Mouse (Mus musculus) lung, postnatal 14 days (tissue): Measurements from ENCODE around the gene Arhgap20.

Source experiments
- DNase-seq: peaks from one replicate; pipeline ENCODE4 v3.0.0; 2021

Arhgap20 gene

DNA sequence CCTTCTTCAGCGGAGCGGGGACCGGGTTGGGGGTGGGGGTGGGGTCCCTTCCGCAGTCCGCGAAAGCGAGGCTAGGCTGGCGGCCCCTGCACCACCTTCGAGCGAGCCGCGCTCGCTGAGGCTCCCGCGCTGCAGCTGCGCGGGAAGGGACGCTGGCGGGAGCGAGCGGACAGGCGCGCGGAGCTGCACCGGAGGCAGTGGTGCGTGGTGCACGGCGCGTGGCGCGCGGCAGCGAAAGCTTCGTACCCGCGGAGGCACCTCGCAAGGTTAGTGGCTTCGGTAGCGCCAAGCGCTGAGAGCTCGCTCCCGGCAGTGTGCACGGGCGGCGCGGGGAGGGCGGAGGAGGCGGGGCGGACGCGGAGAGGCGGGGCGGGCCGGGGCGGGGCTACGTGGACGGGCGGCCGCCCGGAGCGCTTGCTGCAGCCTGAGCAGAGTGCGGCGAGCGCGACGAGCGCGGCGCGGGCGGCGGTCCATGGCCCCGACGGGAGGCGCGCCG lies at the start of gene Arhgap20:
Gene Arhgap20 (plus strand): TSS at position 417 of the 496 bp plus-strand sequence.
- DNase-seq = peak; percentile 81

DNA sequence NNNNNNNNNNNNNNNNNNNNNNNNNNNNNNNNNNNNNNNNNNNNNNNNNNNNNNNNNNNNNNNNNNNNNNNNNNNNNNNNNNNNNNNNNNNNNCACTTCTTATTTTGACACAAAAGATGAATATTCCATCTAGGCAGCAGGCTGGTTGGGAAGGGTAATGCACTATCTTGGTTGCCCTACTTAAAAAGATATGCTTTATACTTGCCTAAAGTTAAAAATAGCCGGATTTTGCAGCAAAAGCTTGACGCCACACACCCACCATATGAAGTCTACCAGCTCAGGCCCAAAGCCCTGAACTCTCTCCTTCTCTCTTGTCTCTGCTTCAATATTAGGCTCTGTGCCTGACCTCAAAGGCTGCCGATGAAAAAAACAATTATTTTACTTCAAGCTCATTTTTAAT lies 46.3 kb upstream of the Arhgap20 start:
- no peak for DNase-seq

DNA sequence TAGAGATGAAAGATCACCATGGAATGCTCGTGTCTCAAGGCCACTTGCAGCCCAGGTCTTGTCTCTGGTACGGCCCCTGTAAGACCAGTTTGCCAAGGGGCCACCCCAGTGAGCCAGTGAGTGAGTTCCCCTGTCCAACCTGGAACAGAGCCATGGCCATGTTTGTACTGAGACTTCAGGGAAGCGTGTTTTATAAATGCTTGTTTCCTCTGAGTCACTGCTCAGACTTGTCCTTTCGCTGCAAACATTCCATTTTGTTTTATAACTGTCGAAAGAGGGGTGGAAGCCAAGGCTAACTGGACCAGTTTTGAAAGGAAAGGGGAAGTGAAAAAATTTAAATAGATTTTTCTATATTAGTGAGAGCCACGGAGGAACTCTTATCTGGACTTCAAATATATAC lies 37.2 kb upstream of the Arhgap20 start:
- peak; percentile 78 for DNase-seq

DNA sequence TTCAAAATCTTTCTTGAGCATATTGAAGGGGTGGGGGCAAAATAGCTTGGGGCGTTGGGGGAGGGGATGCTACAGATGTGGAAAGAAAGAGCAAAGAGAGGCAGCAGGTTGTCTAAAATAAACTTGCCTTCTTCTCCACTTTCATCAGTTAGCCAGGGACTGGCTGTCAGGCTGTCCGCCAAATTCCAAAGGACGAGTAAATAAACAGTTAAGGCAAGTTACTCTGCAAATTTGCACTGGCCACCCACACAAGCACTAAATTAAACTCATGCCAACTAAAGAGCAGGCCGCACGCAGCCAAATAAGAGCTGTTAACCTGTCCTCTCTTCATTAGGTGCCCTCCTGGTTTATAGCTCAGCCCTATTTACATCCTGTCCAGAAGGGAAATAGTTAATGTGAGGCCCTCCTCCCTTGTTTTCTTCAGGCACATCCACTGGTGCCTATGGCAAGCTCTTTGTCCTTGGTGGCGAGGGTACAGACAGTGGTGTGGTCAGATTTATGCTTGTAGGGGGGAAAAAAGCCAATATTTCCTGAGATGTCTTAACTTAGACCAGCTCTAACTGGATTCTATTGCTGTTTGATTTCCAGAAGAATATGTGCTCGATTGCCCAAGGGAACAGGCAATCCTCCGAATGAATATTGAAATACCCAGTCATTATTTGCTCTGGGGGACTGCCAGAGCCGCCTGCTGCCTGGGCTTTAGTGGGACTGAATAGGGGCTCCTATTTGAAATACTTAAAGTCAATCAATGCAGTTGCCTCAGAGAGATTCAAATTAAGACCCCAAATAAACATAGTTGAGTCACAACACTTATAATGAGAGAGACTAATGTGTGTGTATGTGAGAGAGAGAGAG lies 29.7 kb upstream of the Arhgap20 start:
- no peak for DNase-seq

DNA sequence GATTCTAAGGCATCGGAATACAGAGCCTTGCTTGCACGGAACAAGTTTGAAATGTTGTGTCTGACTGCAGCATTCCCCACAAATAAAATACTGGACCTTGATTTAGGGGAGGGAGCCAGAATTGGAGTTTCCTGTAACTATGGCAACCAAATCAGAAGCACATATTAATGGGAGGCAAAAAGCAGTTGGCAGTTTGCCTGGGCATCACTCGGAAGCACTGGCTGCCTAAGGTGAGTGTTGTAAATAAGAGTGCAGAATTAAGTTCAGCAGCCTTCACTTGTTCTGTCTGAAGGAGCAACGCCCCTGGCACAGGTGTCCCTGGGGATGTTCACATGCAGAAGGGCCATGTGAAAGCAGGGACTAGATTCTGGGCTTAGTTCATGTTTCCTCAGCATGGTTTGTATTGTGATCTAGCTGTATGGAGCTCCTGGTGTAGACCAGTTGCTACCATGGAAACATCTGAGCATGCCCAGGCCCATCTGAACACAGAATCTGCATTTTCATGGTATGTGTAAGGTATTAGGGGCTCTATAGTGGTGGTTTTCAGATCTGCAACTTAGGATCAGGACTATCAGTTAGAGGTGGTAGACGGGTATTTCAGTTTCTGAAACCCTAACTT lies 28.3 kb upstream of the Arhgap20 start:
- no peak for DNase-seq

DNA sequence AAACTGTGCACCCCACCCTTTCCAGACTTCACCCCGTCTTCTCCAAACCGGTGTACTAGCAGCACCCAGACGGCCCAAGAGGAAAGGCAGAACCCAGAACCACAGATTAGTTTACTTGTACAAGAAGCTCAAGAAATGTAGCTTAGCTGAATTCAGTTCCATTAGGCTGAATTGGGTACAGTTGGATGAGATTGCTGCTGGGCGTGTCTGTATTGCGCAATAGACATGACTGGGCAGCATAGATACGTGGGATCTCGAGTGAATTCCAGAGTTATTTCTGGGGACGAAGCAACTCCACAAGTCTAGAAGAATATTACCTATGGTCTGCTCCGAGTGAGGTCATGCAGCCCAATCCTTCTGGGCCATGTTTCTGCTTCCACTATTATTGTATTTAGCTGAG lies 26.8 kb upstream of the Arhgap20 start:
- DNase-seq = no peak

DNA sequence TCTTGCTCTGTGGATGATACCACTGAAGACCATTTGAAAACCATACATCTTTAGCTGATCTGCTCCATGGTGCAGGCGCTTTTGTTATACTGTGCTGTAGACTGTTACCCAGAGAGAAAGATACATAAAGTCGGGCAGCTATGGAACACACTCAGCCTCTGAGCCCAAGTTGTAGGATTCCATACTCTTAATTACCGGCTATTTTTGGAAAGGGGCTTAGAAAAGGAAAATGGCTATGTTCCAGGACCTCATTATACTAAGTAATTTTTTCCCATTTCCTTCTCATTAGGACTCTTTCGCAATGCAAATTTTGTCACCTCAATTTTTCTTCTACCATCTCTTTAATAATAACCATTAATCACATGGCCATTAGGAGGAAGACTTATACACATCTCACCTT lies 25.3 kb upstream of the Arhgap20 start:
- DNase-seq = no peak

DNA sequence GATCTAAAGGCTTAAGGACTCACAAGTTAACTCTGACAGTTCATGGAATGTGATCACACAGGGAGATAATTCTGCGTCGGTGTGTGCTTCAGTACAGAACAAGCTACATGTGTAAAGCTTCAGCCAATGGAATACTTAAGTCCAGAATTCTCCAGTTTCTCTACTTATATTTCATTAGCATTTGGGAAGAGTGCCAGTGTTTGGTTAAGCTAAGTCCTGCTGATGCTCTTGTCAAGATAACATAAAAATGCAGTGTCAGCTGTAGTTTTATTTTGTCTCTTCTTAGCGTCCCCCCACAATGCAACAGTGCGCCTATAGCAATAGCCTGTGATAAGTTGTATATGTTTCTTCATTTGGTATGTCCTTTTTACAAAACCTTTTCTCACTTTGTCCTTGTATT lies 15.0 kb upstream of the Arhgap20 start:
- no peak for DNase-seq

DNA sequence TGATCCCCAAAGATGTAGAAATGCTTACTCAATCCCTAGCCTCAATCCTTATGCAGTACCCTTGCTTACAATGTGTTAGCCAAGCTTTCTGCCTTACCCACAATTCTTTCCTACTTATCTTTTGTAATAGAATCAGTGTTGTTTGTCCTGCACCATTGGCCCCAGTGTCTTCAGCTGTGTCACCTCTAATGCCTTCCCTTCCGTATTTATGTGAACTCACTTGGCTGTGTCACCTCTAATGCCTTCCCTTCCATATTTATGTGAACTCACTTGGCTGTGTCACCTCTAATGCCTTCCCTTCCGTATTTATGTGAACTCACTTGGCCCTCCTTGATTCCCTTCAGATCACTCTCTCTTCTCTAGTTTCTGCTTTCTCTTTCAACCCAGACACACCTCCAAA lies 4.1 kb upstream of the Arhgap20 start:
- no peak for DNase-seq

DNA sequence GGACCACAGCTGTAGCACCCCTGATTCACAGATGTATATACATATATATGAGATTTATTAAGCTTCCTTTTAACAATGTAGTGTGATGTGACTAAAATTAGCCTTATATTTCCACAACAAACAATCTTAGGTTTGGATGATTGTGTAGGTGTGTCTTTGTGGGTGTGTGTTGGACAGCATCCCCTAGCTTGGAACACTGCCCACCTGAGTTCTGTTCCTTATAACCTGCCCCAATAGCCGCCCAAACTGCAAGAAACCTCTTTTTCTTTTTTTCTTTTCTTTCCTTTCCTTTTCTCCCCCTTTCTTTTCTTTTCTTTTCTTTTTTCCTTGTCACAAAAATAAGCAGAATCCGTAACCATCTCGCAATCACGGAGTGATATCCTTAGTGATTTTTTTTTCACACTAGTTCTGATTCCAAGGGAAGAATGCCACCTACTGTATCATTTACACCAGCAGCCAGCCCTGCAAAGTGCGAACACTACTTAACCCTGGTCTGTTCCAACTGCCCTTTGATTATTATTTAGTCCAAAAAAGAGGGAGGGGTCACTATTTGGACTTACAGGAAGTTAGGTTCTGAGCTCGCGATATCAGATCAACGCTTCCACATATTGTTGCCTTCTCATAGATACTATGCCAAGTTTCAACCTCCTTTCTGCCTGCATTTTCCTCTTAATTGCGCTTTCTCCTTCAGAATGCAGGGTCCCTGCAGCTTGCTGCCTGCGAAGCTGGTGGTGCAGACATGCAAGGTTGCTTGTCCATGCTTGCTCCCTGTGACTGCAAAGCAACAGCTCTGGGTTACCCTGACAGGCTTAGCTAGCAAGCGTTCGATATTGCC lies 879 bp upstream of the Arhgap20 start:
- peak; percentile 19 for DNase-seq

DNA sequence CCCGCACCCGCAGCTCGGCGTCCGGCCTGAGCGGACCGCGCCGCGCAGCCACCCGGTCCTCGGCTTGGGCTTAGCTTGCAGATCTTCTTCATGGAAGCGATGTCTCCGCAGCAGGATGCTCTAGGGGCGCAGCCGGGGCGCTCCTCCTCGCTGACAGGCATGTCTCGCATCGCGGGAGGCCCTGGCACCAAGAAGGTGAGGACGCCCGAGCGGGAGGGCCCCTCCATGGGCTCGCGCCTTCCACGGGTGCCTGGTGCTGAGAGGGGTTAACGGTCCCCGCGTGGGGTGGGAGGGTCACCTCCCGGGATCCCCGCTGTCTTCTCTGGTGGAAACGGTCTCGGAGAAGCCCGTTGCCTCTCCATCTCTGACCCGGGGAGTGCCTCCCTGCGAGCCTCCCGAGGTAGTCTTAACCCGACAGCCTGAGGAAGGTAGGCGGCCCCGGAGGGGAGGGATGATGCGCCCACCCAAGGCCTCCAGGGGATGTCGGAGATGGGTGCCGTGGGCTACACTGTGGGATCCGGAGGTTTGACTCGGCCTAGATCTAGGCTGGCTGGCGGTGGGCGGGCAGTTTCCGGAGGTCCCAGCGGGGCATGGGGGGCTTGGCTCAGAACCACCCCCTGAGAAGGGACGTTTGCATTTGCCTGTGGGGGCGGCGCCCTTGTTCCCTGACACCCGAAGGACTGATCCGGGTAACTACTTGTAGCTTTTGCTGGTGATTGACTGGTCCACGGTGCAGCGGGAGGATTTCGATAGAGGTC lies 459 bp downstream of the Arhgap20 start:
- peak; percentile 24 for DNase-seq

DNA sequence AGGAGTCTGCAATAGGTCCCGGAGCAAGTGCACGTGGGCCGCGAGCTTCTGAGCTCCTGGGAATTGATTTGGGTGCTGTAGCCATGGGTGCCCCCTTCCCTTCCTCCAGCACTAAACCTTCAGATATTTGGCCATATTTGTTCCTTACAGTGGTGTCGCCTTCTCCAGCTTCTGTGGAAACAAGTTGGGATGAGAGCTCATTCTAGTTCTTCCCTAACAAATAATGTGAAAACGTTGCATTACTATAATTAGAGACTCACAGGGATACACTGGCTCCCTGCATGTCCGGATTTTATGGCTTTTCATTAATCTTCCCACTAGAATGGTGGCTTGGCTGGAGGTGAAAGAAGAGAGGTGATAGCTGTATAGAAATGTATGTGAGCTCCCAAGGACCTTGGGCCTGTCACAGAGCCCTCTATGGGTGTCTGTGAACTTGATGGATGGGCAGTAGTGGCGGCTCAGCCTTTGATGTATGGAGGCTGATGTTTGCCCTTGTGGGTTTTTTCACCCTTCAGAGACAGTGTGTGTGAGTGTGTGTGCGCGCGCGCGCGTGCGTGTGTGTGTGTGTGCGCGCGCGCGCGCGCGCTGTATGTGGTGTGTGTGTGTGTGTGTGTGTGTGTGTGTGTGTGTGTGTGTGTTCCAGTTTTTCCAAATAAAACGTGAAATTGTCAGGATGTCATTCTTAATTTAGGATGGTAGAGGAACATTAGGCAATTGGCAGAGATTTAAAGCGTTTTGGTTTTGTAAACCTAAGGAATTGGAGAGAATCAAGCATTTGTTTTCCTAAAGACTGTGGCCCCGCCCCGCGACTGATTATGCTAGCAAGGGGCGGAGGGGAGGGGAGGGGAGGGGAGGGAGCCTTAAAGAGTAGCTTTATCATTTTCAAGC lies 1.3 kb downstream of the Arhgap20 start:
- peak; percentile 31 for DNase-seq

DNA sequence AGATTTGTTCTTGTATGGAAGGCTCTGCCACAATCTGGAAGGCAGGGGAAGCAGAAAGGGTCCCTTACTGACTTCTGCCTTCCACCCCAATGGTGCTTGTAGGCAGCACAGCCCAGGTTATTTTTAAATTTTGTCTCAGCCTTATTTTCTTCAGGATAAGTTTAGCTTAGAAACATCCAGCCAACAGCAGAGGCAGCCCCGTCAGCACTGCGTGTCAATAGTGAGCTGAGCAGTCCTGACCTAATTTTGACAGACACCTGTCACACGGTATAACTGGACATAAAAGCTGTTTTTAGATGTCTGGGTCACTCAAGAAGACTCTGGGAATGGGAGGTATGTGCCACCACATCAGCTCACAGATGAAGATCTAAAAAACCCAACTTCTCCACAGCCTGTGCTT lies 9.1 kb downstream of the Arhgap20 start:
- no peak for DNase-seq

DNA sequence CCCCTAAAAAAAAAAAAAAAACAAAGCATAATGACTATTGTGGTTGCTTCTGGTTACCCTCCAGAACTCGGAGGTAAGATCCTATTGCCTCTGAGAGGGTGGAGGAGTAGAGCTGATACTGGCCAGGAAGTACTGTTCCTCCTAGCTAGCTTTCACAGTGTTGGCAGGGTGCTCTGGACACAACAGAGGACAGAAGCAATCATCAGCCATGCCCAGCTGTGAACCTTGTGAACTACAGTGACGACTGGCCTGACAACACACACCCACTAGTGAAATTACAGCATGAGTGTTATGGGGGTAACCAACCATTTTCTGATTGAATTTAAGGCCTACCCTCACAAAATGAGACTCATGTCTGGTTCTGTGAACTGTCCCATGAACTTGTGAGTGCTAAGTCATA lies 11.3 kb downstream of the Arhgap20 start:
- DNase-seq = no peak

DNA sequence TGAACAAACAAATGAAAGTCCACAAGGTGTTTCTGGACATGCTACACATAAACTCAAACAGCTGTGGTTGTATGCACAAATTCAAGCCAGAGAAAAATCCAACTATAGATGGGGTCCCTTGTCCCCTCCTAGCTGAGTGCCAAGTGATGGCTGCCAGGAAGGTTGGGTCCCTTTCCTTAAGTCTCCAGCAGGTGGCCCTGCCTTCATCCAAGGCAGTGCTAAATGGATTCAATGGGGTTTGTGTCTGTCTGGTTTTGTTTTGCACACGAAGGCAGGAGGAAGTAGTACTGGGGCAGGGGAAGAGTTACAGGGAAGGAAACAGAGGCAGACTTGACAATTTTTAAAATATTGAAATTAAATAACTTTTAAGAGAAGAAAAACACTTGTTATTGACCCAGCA lies 12.0 kb downstream of the Arhgap20 start:
- DNase-seq = no peak

DNA sequence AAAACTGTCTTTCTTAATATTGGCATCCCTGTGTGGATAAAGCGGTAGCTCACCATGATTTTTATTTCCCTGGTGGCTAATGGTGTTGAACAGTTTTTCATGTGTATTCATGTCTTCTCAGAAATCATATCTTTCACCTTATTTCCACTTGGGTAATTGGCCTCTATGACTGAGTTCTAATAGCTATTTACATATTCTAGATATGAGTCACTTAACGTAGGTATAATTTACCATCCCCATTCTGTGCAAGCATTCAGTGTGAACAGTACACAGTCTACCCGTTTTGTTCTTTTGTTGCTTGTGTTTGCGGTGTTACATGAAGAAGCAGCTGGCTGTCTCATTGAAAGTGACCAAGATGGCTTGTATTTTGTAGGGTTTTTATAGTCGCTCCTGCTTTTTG lies 14.1 kb downstream of the Arhgap20 start:
- DNase-seq = no peak

DNA sequence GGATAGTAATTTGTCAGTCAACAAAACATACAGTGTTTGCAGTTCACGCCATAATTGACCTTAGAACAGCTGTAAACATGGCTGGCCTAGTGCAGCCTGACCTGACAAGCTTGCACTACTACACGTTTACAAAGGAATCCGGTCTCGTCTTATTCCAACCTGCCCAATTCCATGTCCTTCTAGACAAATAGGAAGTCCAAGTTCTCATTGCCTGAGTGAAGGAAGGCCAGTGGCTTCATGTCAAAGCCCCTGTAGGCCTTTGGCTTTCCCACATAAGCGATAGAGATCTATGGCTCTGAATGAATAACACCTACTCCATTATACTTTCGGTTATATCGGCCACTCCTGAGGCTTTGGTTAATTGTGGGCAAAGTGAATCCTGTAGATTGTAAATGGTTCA lies 16.0 kb downstream of the Arhgap20 start:
- DNase-seq = no peak

DNA sequence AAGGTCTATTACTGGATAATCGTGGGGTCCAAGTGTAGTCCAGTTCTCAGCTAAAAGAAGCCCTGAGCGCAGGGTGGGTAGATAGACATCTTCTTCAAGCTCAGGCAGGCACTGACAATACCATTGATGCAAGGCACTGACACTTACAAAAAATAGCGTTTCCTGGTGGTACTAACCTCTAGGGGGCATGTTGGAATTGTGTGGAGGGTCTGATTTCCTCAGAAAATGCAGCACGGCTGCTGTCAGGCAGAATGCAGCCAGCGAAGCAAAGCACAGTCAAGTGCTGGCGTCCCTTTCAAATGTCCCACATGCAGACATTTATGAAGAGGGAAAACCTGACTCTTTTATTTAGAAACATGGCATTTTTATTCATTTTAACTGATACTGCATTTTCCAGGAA lies 22.2 kb downstream of the Arhgap20 start:
- no peak for DNase-seq

DNA sequence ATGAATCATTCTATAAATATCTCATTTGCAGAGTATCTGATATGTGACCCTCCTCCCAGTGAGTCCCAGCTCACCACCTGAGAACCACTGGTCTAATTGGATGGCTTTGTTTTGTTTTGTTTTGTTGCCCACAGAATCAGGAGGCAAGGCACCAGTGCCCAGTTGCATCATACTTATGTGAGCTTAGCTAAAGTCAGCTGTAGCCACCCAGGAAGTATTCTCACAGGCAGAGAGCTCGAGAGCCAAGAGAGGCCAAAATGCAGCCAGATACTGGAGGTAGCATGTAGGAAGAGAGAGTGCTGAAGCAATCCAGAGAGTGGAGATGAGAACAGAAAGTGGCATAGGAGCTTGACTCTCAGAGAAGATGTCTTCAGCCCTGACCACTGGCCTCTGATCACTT lies 23.3 kb downstream of the Arhgap20 start:
- DNase-seq = no peak

DNA sequence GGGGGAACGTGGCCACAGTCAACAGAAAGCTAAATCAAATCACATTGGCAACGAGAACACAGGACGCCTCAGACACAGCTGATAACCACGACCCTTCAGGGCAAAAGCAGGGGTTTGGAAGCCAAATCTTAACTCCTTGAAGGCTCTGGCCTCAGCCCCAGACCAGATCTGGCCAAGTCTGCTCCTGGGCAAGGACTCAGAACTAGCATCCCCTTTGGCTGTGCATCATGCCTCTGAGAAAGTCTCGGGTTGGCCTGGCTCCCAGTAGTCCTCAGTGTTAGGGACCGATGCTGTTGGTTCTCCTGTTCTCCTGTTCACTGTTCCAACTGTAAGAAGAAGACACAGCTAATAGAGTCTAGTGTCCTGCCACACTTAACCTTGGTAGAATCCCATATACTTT lies 30.1 kb downstream of the Arhgap20 start:
- peak; percentile 49 for DNase-seq

DNA sequence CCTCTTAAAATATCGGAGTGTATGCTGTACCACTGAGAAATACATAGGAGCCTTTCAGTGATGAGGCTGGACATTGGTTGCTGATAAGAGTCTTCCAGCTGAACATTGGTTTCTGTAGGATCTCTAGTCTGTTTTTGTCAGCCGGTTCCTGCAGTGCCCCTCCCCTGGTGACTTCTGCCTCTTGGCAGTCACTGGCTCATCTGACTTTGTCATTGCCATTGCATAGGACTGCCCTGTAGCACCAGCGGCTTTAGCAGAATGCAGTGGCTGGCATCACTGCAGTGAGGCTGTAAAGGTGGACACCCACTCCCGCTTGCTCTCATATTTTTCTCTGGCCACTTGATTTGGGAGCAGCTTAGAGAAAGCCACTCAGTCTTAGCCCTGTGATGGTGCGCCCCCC lies 33.1 kb downstream of the Arhgap20 start:
- DNase-seq = no peak

DNA sequence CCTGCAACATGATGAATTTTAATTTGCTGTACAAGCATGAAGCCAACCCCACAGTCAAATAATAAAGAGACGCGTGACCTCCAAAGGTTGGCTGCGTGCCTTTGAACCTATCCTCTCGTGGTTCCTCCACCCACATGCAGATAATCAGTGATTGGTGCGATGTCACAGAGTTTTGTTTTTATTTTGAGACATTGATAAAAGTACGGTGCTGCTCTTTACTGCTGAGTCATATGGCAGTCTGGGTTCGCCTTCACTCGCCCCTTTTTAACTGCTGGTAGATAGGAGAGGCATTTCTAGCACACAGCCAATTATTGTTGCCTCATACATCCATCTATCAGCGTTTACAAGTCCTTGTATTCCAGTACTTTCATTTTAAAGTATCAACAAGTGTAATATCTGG lies 34.0 kb downstream of the Arhgap20 start:
- DNase-seq = no peak
